Mouse (Mus musculus) intestine, embryonic 14.5 days (tissue): ENCODE results near the gene Amer2. TPM values are rescaled to one million over a fixed set of nuclear protein-coding genes. Genes with fewer than 3 reads are reported as not detected.

Experiments
- ATAC-seq: fragments of 200-750 bp; cut with Nextera tagmentation; replicated peaks from 2 replicates; pipeline ENCODE4 v1.8.0; 2017; ENCODE audit warnings: low read depth, moderate number of reproducible peaks, moderate TSS enrichment, moderate library complexity; ENCODE audit not compliant: low FRiP score, low TSS enrichment
- DNase-seq: peaks from one replicate; pipeline ENCODE4 v3.0.0-alpha.2; 2018; ENCODE audit warnings: low spot score
- H3K27ac ChIP-seq: fragments of 300-500 bp; sonication (generic); 2 replicates; pipeline ENCODE4 v1.5.1; 2014; ENCODE audit warnings: low read depth, mild to moderate bottlenecking, control low read depth
- H3K27me3 ChIP-seq: fragments of 300-500 bp; sonication (generic); replicated peaks from 2 replicates; pipeline ENCODE4 v1.6.1; 2014; ENCODE audit warnings: low read length, control low read depth; ENCODE audit not compliant: control insufficient read depth, insufficient read depth
- H3K36me3 ChIP-seq: fragments of 300-500 bp; sonication (generic); 2 replicates; pipeline ENCODE4 v1.6.1; 2014; ENCODE audit warnings: low read length, control low read depth; ENCODE audit not compliant: control insufficient read depth, insufficient read depth
- H3K4me1 ChIP-seq: fragments of 300-500 bp; sonication (generic); replicated peaks from 2 replicates; pipeline ENCODE4 v1.6.1; 2014; ENCODE audit warnings: low read length, control low read depth, mixed read lengths; ENCODE audit not compliant: control insufficient read depth, insufficient read depth
- H3K4me2 ChIP-seq: fragments of 300-500 bp; sonication (generic); 2 replicates; pipeline ENCODE4 v1.6.1; 2014; ENCODE audit warnings: low read length
- H3K4me3 ChIP-seq: fragments of 300-500 bp; sonication (generic); 2 replicates; pipeline ENCODE4 v1.5.1; 2014; ENCODE audit warnings: low read depth, low read length, control low read depth, mixed read lengths
- H3K9ac ChIP-seq: fragments of 300-500 bp; sonication (generic); 2 replicates; pipeline ENCODE4 v1.6.1; 2014; ENCODE audit warnings: mild to moderate bottlenecking, low read length
- H3K9me3 ChIP-seq: fragments of 300-500 bp; sonication (generic); 2 replicates; pipeline ENCODE4 v1.6.1; 2016; ENCODE audit warnings: low read length, control low read depth; ENCODE audit not compliant: control insufficient read depth
- WGBS: fragments of 180-500 bp; shearing (Covaris S2); extraction: QIAGEN DNeasy Blood & Tissue Kit; methylation state at CpG from one replicate; pipeline ENCODE4 v1.1.7; 2014; 5-methylcytosine and 5-hydroxymethylcytosine counted together
- polyA plus RNA-seq: library from polyadenylated mRNA; unstranded; fragments of >200 nt; fragmentation: Nextera tagmentation; extraction: Ambion mirVana; gene quantifications from 2 replicates; pipeline ENCODE4 v1.2.1, GENCODE M21; 2014

Gene Amer2
- polyA plus RNA-seq, 1 experiment from 2014 or later = 1.5 TPM

DNA sequence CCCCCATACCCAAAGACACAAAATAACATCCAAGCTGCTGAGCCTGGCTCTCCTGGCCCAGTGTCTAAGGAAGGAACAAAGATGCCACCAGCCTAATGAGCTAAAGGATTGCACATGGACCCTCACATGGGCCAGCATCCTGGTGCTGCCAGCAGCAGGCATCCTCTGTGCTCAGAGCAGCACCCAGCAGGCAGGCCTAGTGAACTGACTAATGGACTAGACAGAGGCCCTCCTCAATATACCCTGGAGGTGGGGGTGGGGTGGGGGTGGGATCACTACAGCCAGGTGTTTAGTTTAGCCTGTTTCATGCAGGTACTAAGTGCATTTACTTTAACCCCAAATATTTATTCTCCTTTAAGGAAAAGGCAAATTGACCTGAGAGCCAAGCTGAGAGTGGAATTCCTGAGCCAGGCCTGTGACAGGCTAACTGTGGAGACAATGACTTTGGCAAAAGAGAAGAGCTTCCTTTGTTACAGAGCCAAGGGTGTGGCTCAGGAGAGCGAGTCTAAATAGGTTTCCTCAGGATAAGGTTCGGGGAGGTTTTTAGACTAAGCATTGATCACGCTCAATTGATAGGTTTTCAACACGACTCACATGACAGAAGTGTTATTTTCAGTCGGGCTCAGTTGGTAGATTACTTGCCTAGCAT is 3.3 kb upstream of the Amer2 start:
- Histone ChIP-seq H3K9me3 (no peaks in the 10 kb centered on the region), H3K27ac (no peak overlapping the region), H3K9ac (no peak overlapping the region), H3K4me3 (no peak overlapping the region), H3K4me2 (no peak overlapping the region), H3K4me1 (no peaks in the 10 kb centered on the region), H3K36me3 (no peaks in the 10 kb centered on the region), H3K27me3 (no peaks in the 10 kb centered on the region)
- no peak for DNase-seq
- WGBS = 58% methylated on average over 5 of the region's 5 CpGs
- no peak for ATAC-seq

DNA sequence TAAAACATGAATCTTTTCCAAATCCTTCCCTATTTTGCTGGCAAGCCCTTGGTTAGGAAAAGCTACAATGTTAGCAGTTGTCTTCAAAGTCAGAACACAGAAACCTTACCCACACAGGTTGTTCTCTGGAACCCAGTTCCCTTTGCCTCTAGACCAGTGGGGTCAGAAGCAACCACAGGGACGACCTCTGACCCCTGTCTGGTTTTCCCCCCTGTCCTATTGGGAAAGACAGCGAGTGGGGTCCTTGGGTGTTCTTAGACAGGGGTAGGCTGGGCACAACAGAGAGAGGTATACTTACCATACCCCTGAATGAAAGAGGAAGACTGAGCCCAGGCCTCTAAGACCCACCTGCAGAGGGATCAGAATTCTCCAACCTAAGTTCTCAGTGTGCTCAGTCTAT is 4.0 kb downstream of the Amer2 start:
- no peak overlapping the region for H3K4me3 ChIP-seq
- peaks cover 26% of the 10 kb centered on the region for H3K27me3 ChIP-seq
- ATAC-seq (no peak), DNase-seq (no peak)
- no peaks in the 10 kb centered on the region for H3K36me3 ChIP-seq
- H3K9me3 ChIP-seq = no peaks in the 10 kb centered on the region
- H3K9ac ChIP-seq = no peak overlapping the region
- H3K27ac ChIP-seq = no peak overlapping the region
- no peak overlapping the region for H3K4me2 ChIP-seq
- WGBS = 82% methylated on average over 2 of the region's 2 CpGs
- 0 out of 2 replicates have a peak, but pooled peaks cover 3% of the 10 kb centered on the region for H3K4me1 ChIP-seq

DNA sequence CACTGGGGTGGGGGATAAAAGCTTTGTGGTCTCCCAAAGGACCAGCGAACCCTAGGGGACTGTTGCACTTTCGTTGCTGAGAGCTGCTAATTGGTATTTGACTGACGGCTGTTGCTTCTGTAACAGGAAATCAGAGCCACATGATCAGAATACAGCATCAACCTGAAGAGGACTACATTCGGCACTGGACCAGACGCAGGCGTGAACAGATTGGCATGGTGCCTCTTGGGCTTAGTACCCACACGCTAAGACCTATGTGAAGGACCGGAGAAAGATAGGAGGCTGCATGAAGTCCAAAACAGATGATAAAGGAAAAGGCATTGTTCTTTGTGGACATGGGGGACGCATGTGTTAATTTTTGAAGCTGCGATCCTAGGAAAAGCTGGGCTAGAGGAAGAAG is 4.5 kb downstream of the Amer2 start:
- ATAC-seq = no peak; the same call in 1 of the 2 replicates
- 51% methylated on average over 10 of the region's 10 CpGs for WGBS
- Histone ChIP-seq H3K9ac (no peak overlapping the region; the same call in 1 of the 2 replicates), H3K4me3 (peak overlapping the region; percentile 57), H3K27ac (no peak overlapping the region), H3K4me2 (peak overlapping the region; percentile 93), H3K27me3 (peaks cover 26% of the 10 kb centered on the region), H3K36me3 (no peaks in the 10 kb centered on the region), H3K4me1 (0 out of 2 replicates have a peak, but pooled peaks cover 3% of the 10 kb centered on the region), H3K9me3 (no peaks in the 10 kb centered on the region)
- no peak for DNase-seq

DNA sequence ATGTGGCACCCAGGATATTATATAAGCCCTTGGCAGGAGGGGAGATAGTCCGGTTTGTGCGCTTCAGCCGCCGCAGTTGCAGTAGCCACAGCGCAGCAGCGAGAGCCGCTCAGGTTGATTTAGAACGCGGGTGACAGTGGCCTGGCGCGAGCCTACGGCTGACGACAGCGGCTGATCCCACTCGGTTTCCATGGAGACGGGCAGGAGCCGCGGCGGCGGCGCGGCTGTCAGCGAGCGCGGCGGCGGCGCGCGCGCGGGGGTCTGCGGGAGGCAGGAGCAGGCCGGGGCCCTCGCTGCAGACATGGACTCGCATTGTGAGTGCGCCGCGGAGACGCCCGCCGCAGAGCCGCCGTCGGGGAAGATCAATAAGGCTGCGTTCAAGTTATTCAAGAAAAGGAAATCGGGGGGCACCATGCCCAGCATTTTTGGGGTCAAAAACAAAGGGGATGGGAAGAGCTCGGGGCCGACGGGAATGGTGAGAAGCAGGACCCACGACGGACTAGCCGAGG is 5.1 kb downstream of the Amer2 start:
- Histone ChIP-seq H3K4me3 (peak overlapping the region; percentile 57), H3K36me3 (no peaks in the 10 kb centered on the region), H3K9ac (peak overlapping the region; percentile 62), H3K9me3 (no peaks in the 10 kb centered on the region), H3K27ac (no peak overlapping the region), H3K4me1 (0 out of 2 replicates have a peak, but pooled peaks cover 3% of the 10 kb centered on the region), H3K27me3 (peaks cover 26% of the 10 kb centered on the region), H3K4me2 (peak overlapping the region; percentile 93)
- DNase-seq (peak; percentile 87), ATAC-seq (peak; percentile 37; the same call in 1 of the 2 replicates)
- WGBS = under 1% methylated on average over 53 of the region's 53 CpGs

DNA sequence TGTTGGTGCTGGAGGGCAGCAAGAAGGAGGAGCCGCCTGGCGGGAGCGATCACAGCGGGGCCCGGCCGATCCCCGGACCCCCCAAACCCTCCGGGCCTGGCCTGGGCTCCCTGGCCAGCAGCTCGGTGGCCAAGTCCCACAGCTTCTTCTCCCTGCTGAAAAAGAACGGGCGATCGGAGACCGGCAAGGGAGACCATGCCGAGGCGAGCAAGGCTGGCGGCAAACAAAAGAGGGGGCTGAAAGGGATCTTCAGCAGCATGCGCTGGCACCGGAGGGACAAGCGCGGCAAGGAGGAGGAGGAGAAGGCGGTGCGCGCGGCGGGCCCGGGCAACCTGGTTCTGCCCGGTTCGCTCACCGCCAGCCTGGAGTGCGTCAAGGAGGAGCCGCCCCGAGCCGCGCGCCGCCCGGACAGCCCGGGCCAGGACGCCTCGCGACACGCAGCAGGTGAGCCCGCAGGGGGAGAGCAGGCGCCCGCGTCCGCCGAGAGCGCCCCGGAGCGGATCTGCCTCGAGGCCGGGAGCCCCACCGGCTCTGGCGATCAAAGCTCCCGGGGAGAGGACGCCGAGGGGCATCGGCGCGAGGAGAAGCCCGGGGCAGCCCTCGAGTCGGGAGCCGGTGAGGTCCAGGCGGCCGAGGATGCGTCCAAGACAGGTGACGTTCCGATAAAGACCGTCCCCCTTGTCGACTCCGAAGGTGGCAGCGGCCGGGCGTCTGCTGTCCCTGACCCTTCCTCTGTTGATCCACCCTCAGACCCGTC is 5.7 kb downstream of the Amer2 start:
- Histone ChIP-seq H3K27ac (no peak overlapping the region), H3K9me3 (no peaks in the 10 kb centered on the region), H3K4me2 (peak overlapping the region; percentile 93), H3K4me3 (peak overlapping the region; percentile 57), H3K36me3 (no peaks in the 10 kb centered on the region), H3K4me1 (0 out of 2 replicates have a peak, but pooled peaks cover 3% of the 10 kb centered on the region), H3K9ac (peak overlapping the region; percentile 62), H3K27me3 (peaks cover 26% of the 10 kb centered on the region)
- DNase-seq (no peak), ATAC-seq (peak; percentile 68)
- under 1% methylated on average over 75 of the region's 77 CpGs for WGBS

DNA sequence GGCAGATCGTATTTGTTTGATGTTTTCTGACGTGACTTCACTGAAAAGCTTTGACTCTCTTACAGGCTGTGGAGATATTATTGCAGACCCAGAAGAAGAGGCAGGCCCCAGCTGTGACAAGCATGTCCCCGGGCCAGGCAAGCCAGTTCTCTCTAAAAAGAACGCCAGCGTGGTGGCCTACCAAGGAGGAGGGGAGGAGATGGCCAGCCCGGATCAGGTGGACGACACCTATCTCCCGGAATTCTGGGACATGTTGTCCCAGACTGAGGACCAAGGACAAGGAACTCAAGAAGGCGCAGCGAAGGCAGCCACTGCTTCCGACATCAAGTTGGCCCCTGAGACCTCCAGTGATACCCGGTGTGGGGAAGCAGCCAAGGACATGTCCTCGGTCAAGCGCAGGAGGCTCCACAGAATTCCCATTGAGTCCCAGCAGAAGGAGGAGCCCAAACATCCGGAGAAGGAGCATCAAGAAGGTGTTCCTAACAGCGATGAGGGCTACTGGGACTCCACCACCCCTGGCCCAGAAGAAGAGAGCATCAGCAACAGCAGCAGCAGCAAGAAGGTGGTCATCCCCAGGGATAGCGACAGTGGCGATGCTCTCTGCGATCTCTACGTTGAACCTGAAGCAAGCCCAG is 6.4 kb downstream of the Amer2 start:
- Histone ChIP-seq H3K9me3 (no peaks in the 10 kb centered on the region), H3K4me2 (peak overlapping the region; percentile 93), H3K27ac (no peak overlapping the region), H3K9ac (peak overlapping the region; percentile 62), H3K36me3 (no peaks in the 10 kb centered on the region), H3K4me3 (peak overlapping the region; percentile 57), H3K4me1 (0 out of 2 replicates have a peak, but pooled peaks cover 3% of the 10 kb centered on the region), H3K27me3 (peaks cover 26% of the 10 kb centered on the region)
- ATAC-seq (no peak), DNase-seq (peak; percentile 67)
- 48% methylated on average over 20 of the region's 20 CpGs for WGBS

DNA sequence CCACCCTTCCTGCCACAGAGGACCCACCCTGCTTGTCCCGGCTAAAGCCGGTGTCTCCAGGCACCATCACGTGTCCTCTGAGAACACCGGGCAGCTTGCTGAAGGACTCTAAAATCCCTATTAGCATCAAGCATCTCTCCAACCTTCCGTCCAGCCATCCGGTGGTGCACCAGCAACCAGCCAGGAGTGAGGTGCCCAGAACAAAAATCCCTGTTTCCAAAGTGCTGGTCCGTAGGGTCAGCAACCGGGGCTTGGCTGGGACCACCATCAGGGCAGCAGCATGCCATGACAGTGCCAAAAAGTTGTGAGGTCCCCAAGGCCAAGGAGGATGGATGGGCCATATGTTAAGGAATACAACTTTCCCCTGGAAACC is 6.9 kb downstream of the Amer2 start:
- H3K27me3 ChIP-seq = peaks cover 26% of the 10 kb centered on the region
- no peak overlapping the region for H3K4me3 ChIP-seq
- H3K9ac ChIP-seq = no peak overlapping the region
- 0 out of 2 replicates have a peak, but pooled peaks cover 3% of the 10 kb centered on the region for H3K4me1 ChIP-seq
- no peak overlapping the region for H3K27ac ChIP-seq
- peak overlapping the region; percentile 93 for H3K4me2 ChIP-seq
- 86% methylated on average over 8 of the region's 8 CpGs for WGBS
- ATAC-seq (no peak), DNase-seq (no peak)
- no peaks in the 10 kb centered on the region for H3K9me3 ChIP-seq
- H3K36me3 ChIP-seq = no peaks in the 10 kb centered on the region

DNA sequence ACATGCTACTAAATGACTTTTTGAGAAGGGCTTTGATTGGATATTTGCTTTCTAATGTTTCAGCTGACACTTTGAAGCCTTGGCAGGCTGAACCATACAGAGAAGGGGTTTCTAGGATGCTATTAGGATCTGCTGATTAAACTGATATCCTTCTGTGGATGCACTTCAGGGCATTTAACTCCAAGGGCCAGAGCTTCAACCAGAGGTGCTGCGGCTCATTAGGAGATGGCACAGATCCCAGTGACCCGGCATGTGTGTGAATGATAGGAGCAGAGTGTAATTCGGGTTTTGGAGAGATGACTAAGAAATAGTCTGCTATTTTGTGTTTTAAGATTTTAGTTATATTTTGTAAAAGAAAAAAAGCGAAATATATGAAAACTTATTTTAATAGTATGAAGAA is 8.6 kb downstream of the Amer2 start:
- no peak overlapping the region for H3K27ac ChIP-seq
- ATAC-seq (no peak), DNase-seq (no peak)
- H3K27me3 ChIP-seq = peaks cover 26% of the 10 kb centered on the region
- H3K4me2 ChIP-seq = no peak overlapping the region
- H3K36me3 ChIP-seq = no peaks in the 10 kb centered on the region
- no peaks in the 10 kb centered on the region for H3K9me3 ChIP-seq
- 77% methylated on average over 4 of the region's 4 CpGs for WGBS
- 0 out of 2 replicates have a peak, but pooled peaks cover 3% of the 10 kb centered on the region for H3K4me1 ChIP-seq
- H3K9ac ChIP-seq = no peak overlapping the region
- H3K4me3 ChIP-seq = no peak overlapping the region
